Mouse (Mus musculus) right cerebral cortex, adult 18-20 months (tissue): ENCODE results near the gene Prdx6b.

Experiments used
- DNase-seq: peaks from one replicate; pipeline ENCODE4 v3.0.0; 2022; ENCODE audit warnings: mixed read lengths

The Prdx6b gene

GRCm38 (mm10) chr2:80292172-80292571, at the start of gene Prdx6b:
TSS of gene Prdx6b (plus strand) at chr2:80292472.
- DNase-seq = no peak

GRCm38 (mm10) chr2:80247466-80247865, 44.8 kb upstream of the Prdx6b start:
- DNase-seq = no peak

GRCm38 (mm10) chr2:80247868-80248267, 44.4 kb upstream of the Prdx6b start:
- DNase-seq = no peak

GRCm38 (mm10) chr2:80259888-80260672, 32.2 kb upstream of the Prdx6b start:
- DNase-seq = no peak

- DNase-seq = peak; percentile 82
These were observed 25.4 kb upstream of the Prdx6b start for GRCm38 (mm10) chr2:80266894-80267293.

GRCm38 (mm10) chr2:80268053-80268452, 24.2 kb upstream of the Prdx6b start:
- DNase-seq = no peak

- no peak for DNase-seq
These were observed 20.8 kb upstream of the Prdx6b start for GRCm38 (mm10) chr2:80271431-80271830.

- DNase-seq = no peak
These were observed 19.2 kb upstream of the Prdx6b start for GRCm38 (mm10) chr2:80273038-80273437.

- no peak for DNase-seq
These were observed 18.5 kb upstream of the Prdx6b start for GRCm38 (mm10) chr2:80273763-80274162.

- DNase-seq = peak; percentile 60
These were observed 17.1 kb upstream of the Prdx6b start for GRCm38 (mm10) chr2:80275136-80275535.

GRCm38 (mm10) chr2:80282214-80282613, 10.1 kb upstream of the Prdx6b start:
- DNase-seq = no peak

GRCm38 (mm10) chr2:80286397-80286796, 5.9 kb upstream of the Prdx6b start:
- DNase-seq = no peak

- DNase-seq = no peak
These were observed 6.1 kb downstream of the Prdx6b start for GRCm38 (mm10) chr2:80298334-80298733.

- no peak for DNase-seq
These were observed 8.5 kb downstream of the Prdx6b start for GRCm38 (mm10) chr2:80300806-80301205.

- DNase-seq = no peak
These were observed 11.7 kb downstream of the Prdx6b start for GRCm38 (mm10) chr2:80303957-80304356.

- DNase-seq = no peak
These were observed 15.4 kb downstream of the Prdx6b start for GRCm38 (mm10) chr2:80307701-80308100.

GRCm38 (mm10) chr2:80309775-80310174, 17.5 kb downstream of the Prdx6b start:
- DNase-seq = no peak

- no peak for DNase-seq
These were observed 18.5 kb downstream of the Prdx6b start for GRCm38 (mm10) chr2:80310772-80311171.

- DNase-seq = no peak
These were observed 19.1 kb downstream of the Prdx6b start for GRCm38 (mm10) chr2:80311350-80311749.

GRCm38 (mm10) chr2:80314201-80314600, 21.9 kb downstream of the Prdx6b start:
- DNase-seq = no peak

- no peak for DNase-seq
These were observed 22.6 kb downstream of the Prdx6b start for GRCm38 (mm10) chr2:80314854-80315241.

- DNase-seq = peak; percentile 95
These were observed 23.2 kb downstream of the Prdx6b start, which contains the start of gene Dnajc10 for GRCm38 (mm10) chr2:80315242-80316161. TSS of gene Dnajc10 (plus strand) at chr2:80315466.

- DNase-seq = no peak
These were observed 30.6 kb downstream of the Prdx6b start for GRCm38 (mm10) chr2:80322878-80323277.

GRCm38 (mm10) chr2:80325779-80326178, 33.5 kb downstream of the Prdx6b start:
- DNase-seq = no peak
